Mouse (Mus musculus) monocyte, adult 2 months (primary cell): ENCODE measurements at regions not wholly inside any gene's neighbourhood (a gene's known extent, or its start where the extent isn't known, plus 50 kb on each side); places are given as distances from the start of the nearest gene placed in this dataset.

ENCODE experiments used
- DNase-seq, 2 experiments: peaks; one replicate each; pipeline ENCODE4 v3.0.0; 2022; ENCODE audit warnings: low spot score in 2 of 2, low read depth in 1 of 2

DNA sequence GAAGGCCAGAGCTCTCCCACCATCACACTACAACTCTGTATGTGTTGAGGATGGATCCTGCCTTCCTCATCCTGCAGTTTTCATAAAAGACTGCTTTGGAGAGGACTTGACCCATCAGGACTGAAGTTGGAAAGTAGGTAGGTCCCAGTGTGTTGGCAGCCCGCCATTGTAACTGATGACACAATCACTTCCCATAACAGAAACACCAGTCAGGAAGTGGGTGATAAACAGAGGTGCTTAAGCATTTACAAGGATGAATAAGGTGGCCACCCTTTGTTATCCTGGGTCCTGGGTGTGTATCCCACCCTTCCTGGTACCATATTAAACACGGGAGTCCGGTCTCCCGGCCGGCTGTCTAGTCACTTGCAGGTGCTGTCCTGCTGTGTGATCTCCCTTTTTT is 118.3 kb downstream of the Snx10 start:
- DNase-seq, result no peak

DNA sequence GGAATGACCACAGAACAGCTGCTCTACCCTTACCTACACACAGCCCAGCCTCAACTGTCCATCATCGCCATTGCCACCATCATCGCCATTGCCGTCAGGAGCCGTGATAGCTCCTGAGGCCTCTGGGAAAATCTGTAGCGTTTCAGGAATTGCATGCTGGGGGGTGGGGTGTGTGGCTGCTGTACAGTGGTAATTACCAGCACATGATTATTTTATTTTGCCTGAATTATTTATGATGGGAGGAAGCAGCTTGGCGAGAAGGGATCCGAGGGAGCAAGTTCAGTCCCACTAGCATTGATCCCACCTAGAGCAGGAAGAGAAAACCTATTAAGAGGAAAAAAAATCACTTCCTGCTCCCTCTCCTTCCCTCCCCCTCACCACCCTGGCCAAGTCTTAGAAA is 125.1 kb downstream of the Snx10 start:
- no peak for DNase-seq

DNA sequence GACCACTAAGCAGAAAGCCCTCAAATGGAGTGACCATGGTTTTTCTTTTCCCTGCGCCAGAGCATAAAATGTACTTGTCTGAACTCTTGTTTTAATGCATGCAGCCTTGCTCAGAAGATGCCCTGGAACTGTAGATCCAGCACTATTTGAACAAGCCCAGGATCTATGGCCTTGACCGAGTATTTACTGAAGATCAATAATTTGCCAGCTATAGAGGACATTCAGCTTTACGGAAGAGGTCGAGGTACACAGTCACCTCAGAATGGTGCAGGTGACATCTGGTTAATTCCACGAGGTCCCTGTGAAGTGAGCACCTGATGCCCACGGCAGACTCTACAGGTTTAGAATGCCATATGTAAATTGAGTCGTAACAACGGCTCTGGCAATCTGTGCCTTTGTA is 130.1 kb downstream of the Snx10 start:
- DNase-seq, result no peak

DNA sequence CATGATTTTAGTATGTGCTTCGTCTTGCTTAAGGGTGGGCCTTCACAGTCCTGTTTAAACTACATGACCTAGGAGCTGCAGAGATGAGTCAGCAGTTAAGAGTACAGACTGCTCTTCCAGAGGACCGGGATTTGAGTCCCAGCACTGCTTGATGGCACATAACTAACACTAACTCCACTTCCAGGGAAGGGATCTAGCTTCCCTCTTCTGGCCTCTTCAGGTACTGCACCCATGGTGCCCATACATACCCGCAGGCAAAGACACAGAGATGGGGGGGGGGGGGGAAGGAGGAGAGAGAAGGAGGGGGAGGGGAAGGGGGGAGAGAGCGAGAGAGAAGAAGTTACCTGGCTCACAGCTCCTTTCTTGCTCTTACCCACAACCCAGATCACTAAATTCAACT is 131.3 kb downstream of the Snx10 start:
- DNase-seq, result no peak

DNA sequence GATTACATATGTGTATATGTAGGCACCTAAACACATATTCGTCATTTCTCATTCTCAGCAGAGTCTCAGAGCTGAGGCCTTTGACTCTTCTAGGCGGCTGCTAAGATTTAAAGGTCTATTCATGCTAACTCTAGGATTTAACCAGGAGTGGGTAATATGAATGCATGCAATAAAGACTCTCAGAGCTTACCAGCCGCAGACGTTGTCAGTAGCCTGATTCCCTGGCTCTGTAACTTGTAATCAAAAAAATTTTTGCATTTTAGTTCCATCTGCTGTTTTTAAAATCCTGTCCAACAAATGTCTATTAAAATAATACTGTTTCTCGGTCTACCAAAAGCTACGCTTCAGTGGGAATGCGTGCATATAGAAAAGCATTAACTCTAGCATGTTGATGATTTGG is 132.4 kb downstream of the Snx10 start:
- DNase-seq, result no peak

DNA sequence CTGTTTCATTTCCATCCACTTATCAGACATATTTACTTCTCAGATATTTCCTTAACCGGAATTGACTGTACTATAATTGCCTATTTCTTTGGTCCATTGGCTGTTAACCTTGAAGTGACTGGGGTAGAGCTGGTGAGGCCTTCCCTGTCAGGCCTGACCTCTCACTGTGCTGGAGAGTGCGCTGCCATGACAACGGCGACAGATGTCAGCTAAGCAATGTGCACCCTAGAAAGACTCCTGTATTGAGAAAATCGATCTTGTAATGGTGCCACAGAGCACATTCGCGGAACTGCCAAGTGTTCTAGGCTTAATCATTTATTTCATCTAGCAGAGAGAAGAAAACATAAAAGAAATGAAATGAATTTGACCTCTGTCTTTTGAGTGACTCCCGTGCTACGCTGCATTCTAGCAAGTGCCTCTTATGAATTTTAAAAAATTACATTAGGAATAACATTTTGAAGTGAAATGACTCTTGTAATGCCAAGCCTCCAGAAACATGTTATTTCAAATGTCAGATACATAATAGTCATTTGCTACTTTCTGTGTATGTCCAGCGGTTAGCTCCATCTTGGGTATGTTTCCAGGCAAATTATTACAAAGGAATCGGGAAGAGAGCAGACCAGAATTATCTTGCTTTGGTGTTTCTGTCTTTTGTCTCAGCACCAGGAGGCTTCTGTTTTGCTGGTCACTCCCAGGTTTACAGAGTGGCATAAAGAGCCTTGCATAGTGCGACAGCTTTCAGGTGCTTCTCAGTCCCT is 133.4 kb downstream of the Snx10 start:
- DNase-seq, result no peak

DNA sequence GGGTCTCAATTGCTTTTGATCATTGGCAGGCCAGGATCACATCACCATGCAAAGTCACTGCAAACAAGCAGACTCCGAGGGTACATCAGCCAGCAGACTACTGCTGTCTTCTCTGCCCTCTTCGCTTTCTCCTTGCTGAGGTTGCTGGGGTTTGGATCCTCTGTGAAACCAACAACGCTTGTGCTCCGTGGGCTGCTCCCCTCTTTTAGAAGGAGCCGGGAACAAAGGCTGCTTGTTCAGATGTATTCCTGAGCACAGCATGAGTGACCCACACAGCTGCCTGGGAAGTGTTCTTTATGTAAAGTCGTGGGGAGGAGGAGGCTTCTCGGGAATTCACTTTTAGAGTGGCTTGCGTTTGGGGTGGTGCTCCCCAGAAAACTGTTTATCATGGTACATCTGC is 134.7 kb downstream of the Snx10 start:
- no peak for DNase-seq

DNA sequence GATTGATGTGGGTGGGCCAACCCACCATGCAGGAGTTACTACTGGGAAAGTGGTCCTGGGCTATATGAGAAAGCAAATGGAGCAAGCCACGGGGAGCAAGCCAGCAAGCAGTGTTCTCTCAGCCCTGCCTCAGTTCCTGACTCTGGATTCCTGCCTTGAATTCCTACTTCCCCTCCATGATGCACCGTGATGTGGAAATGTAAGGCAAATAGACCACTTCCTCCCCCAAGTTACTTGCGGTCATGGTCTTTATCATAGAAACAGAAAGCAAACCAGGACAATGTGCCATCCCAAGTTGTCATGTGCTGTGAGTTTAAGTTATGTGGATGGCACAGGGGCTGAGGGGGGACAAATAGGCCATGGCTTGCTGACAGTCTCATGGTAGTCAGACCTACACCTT is 139.5 kb downstream of the Snx10 start:
- no peak for DNase-seq

DNA sequence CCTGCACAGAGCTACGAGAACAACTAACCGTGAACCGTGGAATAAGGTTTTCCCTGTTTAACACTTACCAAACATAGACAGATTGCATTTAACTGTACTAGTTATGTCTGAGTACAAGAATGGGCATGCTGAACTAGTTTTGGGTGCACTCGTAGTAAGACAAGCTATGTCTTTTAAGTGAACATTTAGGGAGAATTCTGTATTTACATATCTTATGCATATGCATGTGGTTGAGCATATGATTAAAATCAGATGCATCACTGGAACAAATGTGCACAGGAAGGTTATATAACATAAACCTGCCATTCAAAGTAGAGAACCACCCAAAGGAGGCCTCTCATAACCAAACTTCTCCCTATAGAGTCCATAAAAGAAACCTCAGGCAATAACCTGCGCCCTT is 140.3 kb downstream of the Snx10 start:
- no peak for DNase-seq

DNA sequence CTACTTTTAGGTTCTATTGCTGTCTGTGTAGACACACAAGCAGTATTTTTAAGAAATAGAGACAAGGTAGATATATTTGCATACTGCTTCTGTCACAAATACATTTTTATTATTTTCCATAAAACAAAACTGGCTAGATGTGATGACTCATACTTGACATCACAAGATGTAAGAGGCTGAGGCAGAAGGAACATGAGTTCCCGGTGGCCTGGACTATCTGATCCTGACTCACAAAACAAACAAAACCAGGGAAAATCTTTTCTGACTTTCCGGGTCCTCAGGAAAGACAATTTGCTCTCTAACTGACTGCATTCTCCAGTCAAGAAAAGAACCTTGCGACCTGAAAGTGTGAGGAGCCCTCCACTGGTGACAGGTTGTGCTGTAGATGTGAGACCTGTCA is 143.3 kb downstream of the Snx10 start:
- DNase-seq, result no peak

DNA sequence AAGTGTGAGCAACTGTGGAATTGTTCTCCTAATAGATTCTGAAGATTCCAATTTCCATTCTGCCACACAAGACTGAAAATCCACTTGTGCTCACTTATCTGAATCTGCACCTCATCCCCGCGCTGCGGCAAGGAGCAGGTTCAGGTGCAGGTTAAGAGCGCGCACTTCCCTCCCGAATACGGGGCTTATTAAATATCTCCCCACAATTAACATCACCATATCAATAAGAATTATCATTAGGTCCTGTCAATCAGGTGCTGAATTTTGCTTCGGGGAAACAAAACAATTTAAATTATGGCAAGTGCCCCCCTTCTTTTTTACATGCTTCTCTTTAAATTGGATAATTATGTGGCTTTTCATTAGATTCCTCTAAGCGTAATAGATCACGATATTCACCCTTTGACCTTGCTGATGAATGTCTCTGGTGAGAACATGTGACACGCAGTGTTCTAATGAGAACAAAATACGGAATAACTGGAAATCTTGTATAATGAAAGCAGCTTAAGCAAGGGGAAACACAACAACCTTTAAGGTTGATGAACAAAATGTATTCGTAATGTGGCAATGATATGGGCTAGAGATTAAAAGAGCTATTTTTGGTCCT is 151.7 kb downstream of the Snx10 start:
- no peak for DNase-seq

DNA sequence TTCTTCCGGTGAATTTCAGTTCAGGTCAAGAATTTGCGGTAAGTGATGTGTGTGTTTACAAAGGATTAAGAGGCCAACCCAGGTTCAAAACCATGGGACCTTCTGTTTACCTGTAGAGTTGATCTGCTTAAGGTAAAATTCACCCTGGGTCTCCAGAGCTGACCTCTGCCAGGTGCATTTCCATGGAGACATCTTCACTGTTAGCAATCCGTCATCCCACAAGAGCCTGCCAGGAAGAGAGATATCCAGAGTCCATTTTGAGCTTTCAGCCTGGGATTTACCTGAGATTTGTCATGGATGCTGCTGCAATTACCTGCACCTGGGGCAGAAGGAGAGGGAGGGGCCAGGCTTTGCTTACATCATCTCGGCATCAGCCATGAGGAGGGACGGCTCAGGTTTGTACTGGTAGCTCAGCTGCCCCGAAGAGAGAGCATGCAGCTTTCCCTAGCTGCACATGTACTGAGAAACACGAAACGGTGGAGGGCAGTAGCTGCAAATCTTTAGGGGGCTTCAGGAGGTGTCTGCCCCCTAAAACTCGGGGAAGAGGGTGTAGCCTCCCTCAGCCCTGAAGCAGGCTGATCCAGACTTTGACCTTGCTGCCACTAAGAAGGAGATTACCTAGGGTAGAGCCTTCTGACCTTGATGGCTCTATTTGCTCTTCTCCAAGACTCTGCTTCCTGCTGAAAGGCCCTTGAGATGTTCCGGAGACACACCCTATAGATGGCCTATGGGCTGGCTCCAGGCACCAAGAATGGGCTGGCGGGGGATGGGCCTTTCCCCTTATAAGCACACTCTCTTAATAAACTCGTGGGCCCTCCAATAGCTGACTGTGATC is 153.7 kb downstream of the Snx10 start:
- DNase-seq, result no peak

DNA sequence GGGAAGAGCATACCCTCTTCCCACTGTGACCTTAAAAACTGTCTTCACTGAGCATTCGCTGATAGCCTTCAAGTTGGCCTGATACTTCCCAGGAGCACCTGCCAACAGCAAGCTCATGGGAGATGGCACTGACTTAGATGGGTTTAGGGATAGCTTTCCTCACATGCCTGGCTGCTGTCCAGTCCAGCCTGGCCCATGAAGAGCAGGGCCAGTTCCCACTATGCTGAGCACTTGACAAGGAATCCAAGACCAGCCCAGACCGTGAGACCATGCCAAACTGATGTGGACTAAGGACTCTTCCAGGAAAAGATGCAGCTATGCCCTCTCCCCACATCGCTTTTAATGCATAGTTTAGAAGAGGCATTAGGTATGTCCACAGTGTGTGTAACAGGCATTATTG is 155.0 kb downstream of the Snx10 start:
- DNase-seq, result no peak

DNA sequence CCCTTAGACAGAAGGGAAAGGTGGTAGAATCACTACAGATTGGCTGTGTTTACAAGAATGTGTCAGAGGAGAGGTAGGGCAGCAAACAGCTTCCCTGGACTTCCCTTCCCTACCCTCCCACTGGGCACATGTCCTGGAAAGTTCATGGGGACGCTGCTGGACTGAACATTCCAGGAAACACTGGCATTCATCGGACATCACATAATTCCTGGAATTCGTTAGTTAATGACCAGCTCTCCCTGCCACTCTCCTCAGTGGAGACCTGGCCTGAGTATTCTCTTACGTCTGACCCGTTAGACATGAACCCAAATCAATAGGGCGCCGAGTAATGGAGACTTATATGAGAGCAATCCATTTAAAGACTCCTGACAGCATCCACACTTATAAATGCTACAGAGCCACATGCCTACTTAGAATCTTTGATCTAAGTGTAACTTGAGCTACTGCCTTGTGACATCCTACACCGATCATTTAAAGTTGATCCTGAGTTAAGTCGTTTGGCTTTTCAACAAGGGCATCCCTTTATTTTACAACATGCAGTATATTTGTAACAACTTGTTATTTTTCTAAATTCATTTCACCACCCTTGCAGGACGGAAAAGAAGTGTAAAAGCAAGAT is 156.6 kb downstream of the Snx10 start:
- DNase-seq, result no peak

DNA sequence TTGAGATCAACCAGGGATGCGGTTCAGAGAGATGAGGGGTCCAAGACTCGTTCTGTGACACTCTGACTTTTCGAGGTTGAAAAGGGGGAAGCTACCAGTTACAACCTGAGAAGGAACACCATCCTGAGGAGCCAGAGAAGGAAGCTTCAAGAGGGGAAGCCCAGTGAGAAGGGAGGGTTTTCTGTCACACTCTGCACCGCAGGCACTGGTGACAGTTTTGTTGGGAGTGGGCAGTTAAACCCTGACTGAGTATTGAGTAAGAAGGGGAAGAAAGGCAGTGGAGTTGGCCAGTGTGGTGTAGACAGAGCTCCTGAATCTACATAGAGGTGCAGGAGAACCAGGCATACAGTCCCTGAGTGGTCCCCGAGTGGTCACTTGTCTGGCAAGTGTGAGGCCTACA is 159.4 kb downstream of the Snx10 start:
- no peak for DNase-seq

DNA sequence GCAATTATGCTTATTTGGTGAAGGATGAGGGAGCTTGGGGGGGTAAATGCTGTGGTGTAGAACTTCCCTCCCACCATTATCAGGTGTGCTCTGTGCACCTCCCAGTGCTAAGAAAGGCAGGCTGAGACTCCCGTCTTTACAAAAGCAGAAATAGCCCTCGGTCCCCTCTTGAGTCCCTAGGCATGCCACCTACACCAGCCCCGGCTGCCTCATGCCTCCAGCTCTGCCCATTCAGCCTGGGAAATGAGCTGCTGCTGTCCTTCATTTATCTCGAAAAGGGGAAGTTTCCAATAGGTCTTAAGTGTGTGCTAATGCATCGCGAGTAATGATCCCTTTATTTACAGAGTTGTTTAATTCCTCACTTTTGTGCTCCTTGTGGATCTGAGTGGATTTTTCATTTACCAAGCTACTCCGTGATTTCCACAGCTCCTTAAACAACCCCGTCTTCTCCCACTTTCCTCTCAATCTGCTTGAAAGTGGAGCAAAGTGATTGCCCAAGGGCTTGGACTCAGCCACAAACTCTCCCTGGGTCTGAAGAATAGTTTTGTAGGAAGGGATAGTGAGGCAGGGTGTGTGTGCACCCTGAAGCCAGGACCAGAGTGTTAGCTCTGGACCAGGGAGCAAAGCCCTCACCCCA is 162.1 kb downstream of the Snx10 start:
- no peak for DNase-seq

DNA sequence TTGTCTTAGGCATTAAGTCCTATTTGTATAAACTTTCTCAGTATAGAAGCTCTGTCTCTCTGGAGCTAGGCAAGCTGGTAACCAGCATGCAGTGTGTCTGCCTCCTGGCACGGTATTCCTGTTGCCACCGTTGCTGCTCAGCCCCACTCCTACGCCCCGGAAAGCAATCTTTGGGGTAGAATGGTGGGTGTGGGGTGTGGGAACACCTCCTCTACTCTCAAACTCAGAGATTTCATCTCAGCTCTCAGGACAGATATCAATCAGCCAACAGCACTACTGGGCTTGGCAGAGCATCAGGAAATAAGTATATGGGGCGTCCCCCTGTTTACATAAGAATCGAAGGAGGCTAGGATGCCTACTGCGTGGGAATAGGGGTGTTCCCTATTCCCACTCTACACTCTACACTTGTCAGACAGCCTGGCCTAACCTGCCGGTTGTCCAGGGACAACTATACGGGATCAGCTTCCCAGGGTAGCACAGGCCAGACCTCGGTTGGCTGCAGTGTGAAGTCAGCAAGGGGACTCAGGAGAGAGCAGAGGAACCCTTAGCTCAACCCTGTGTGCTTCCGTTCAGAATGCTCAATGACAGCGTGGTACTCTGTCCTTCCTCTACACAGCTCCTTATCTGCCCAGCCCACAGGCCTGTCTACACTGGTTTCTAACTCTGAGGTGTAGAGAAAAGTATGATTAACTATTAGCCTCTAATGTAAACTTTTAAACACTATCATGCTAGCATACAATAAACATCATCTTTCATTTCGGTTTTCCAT is 167.3 kb downstream of the Snx10 start:
- DNase-seq, result no peak

DNA sequence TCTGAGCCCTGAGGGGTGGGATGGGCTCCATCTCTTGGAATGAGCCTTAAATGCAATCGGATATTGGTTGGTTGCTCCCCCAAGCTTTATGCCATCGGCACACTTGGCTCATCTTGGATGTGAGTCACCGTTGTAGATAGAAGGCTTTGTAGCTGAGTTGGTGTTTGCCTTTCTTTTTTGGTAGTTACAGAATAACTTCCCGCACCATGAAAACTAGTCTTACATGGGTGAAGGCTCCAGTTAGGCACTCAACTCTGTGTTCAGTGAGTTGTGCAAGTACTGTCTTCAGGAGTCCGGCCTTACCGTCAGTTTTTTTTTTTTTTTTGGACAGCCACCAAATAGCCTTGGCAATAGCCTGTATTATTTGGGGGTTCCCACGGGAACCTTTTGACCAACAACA is 170.3 kb downstream of the Snx10 start:
- no peak for DNase-seq

DNA sequence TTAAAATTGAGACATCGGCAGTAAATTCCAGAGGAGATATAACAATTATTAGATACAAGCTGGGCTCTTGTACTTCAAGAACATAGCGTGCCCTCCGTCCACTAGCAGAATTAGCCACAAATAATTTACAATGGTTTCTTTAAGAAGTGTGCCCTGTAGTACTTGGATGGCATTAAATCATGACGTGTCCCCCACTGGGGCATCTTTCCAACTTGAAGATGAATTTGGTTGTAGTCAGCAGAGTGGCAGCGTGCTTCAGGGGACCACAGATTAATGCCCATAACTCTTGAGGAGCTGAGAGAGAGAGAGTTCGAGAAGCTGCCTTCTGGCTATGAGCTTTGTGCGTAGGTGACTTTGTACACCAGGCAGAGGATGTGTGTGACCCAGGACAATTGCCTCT is 172.7 kb downstream of the Snx10 start:
- DNase-seq, result no peak

DNA sequence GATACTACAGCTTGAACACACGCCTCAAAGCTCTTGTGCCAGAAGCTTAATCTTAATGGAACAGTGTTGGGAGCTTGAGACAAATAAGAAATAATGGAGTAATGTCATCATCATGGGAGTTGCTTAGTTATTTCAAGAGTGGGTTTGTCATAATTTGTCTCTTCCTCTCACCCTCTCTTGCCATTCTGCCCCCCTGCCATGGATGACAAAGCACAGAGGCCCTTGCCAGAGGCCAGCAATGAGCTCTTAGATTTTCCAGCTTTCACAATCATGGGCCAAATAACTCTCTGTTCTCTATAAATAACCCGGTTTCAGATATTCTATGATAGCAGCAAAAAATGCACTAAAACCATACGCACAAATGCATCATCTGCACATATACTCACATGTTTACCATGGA is 174.1 kb downstream of the Snx10 start:
- no peak for DNase-seq

DNA sequence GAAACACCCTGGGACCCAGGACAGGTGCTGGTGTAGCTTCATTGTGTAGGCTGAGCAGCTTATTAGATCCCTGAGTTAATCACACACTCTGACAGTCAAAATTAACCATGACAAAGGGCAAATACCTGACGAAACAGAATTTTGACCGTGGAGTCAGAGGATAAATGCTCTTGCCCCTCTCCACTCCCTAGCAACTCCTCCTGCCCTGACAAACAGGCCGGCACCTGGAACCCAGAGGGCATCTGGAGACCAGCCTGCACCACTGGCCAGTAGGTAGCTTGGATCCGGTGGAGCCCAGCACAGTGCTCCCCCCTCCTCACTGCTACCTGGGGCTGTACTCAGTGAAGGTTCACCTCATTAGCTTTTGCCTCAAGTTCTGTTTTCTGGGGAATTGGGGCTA is 174.5 kb downstream of the Snx10 start:
- DNase-seq, result no peak
